Mouse (Mus musculus) limb, embryonic 15.5 days (tissue): Measurements from ENCODE around the gene Hes1. TPM values are rescaled to one million over a fixed set of nuclear protein-coding genes. Genes with fewer than 3 reads are reported as not detected.
"Not testable (repeated sequence)": the region's sequence is repeated elsewhere in the genome, so short reads cannot be mapped to it uniquely, and the experiment has no call there.

ENCODE experiments used
- ATAC-seq: fragments of 200-750 bp; cut with Nextera tagmentation; 2 replicates; pipeline ENCODE4 v1.8.0; 2017; ENCODE audit warnings: low read depth, moderate TSS enrichment; ENCODE audit not compliant: insufficient number of reproducible peaks, low FRiP score, low TSS enrichment
- H3K27ac ChIP-seq: fragments of 300-500 bp; sonication (generic); 2 replicates; pipeline ENCODE4 v1.5.1; 2015; ENCODE audit warnings: moderate library complexity, mild to moderate bottlenecking, inconsistent platforms
- H3K27me3 ChIP-seq: fragments of 300-500 bp; sonication (generic); 2 replicates; pipeline ENCODE4 v1.6.1; 2015; ENCODE audit warnings: inconsistent platforms
- H3K36me3 ChIP-seq: fragments of 300-500 bp; sonication (generic); 2 replicates; pipeline ENCODE4 v1.6.1; 2015; ENCODE audit warnings: inconsistent platforms
- H3K4me1 ChIP-seq: fragments of 300-500 bp; sonication (generic); 2 replicates; pipeline ENCODE4 v1.6.1; 2015; ENCODE audit warnings: inconsistent platforms
- H3K4me2 ChIP-seq: fragments of 300-500 bp; sonication (generic); 2 replicates; pipeline ENCODE4 v1.6.1; 2015; ENCODE audit warnings: mild to moderate bottlenecking, inconsistent platforms
- H3K4me3 ChIP-seq: fragments of 300-500 bp; sonication (generic); 2 replicates; pipeline ENCODE4 v1.5.1; 2015; ENCODE audit warnings: mild to moderate bottlenecking, inconsistent platforms
- H3K9ac ChIP-seq: fragments of 300-500 bp; sonication (generic); 2 replicates; pipeline ENCODE4 v1.6.1; 2015; ENCODE audit warnings: inconsistent platforms
- H3K9me3 ChIP-seq: fragments of 300-500 bp; sonication (generic); 2 replicates; pipeline ENCODE4 v1.6.1; 2016; ENCODE audit warnings: inconsistent platforms
- WGBS: fragments of 180-500 bp; shearing (Covaris S2); methylation state at CpG from one replicate; pipeline ENCODE4 v1.1.7; 2015; 5-methylcytosine and 5-hydroxymethylcytosine counted together
- polyA plus RNA-seq: library from polyadenylated mRNA; unstranded; fragments of >200 nt; fragmentation: Nextera tagmentation; extraction: Ambion mirVana; gene quantifications from 2 replicates; pipeline ENCODE4 v1.2.1, GENCODE M21; 2015

The Hes1 gene
- polyA plus RNA-seq, 1 experiment from 2014 or later: 60.5 TPM

DNA sequence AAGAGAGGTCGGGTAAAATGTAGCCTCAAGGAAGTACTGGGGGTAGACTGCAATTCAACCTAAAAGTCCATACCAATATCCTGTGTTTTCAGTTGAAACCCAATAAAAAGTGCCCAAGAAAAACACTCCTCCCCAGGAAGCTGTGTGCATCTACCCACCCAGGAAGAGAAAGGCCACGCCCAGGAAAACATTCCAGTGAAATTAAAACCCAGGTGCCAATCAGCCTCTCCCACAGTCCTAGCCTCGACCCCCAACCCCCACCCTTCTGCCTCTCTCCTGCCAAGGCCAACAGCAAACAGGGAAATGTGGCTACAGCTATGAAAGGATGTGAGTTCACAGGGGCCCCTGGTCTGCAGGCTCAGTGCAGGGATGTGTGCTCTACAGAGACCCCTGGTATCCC is 19.4 kb downstream of the Hes1 start:
- Histone ChIP-seq H3K9ac (no peak overlapping the region), H3K4me1 (peaks cover 10% of the 10 kb centered on the region; the same call in 1 of the 2 replicates), H3K27me3 (no peaks in the 10 kb centered on the region), H3K27ac (no peak overlapping the region), H3K4me3 (no peak overlapping the region), H3K4me2 (no peak overlapping the region), H3K9me3 (no peaks in the 10 kb centered on the region), H3K36me3 (no peaks in the 10 kb centered on the region)
- 30% methylated on average over 3 of the region's 3 CpGs for WGBS
- 0 out of 2 replicates have a peak, but pooled peaks have one; percentile 27 for ATAC-seq

- no peak for ATAC-seq
- Histone ChIP-seq H3K9ac (no peak overlapping the region), H3K36me3 (no peaks in the 10 kb centered on the region), H3K27me3 (no peaks in the 10 kb centered on the region), H3K27ac (no peak overlapping the region), H3K9me3 (no peaks in the 10 kb centered on the region), H3K4me1 (no peaks in the 10 kb centered on the region), H3K4me3 (no peak overlapping the region), H3K4me2 (no peak overlapping the region)
- 88% methylated on average over 5 of the region's 5 CpGs for WGBS
Observed at GRCm38 (mm10) chr16:30088646-30089045, 24.5 kb downstream of the Hes1 start.

DNA sequence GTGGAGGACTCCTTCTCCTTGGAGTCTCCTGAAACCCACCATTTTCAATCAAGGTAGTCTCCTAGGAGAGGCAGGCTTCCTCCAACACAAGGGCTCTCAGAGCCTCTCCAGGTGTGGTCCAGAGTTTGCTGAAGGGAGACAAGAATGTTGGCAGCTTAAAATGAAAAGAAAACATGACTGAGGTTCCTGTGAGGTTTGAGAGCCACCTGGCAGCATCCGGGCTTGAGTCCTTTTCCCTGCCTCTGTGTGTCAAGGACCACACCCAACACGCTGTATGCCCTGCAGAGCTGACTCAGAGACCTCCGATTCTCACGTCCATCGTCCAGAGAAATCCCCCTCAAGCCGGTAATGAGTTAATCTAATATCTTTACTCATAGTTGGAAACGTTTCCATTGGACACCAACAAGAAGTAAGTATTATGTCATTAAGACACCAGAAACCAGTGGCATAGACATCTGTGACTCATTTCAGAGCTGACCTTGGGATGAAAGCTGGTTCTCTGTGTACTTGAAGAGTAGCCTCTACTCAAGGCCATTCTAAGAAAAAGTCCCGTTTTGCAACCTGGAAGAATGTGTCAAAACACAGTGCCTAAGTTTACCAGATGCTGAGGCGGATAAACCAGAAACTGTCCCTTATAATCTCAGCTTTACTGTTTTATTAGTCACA is 26.1 kb downstream of the Hes1 start:
- WGBS: 59% methylated on average over 9 of the region's 9 CpGs
- no peak for ATAC-seq
- no peaks in the 10 kb centered on the region for H3K27me3 ChIP-seq

GRCm38 (mm10) chr16:30096050-30096449 is 31.9 kb downstream of the Hes1 start:
- no peak overlapping the region for H3K4me3 ChIP-seq
- no peak overlapping the region for H3K9ac ChIP-seq
- H3K9me3 ChIP-seq: no peaks in the 10 kb centered on the region
- H3K36me3 ChIP-seq: no peaks in the 10 kb centered on the region
- H3K4me2 ChIP-seq: no peak overlapping the region
- ATAC-seq: no peak
- H3K27me3 ChIP-seq: no peaks in the 10 kb centered on the region
- WGBS: 57% methylated on average over 3 of the region's 3 CpGs
- peaks cover 14% of the 10 kb centered on the region for H3K4me1 ChIP-seq
- H3K27ac ChIP-seq: no peak overlapping the region

More for the DNA sequence above, 26.1 kb downstream of the Hes1 start:
- H3K4me1 ChIP-seq: no peaks in the 10 kb centered on the region
- no peaks in the 10 kb centered on the region for H3K9me3 ChIP-seq
- no peak overlapping the region for H3K4me2 ChIP-seq
- no peaks in the 10 kb centered on the region for H3K36me3 ChIP-seq
- no peak overlapping the region for H3K9ac ChIP-seq
- H3K4me3 ChIP-seq: no peak overlapping the region
- no peak overlapping the region for H3K27ac ChIP-seq

DNA sequence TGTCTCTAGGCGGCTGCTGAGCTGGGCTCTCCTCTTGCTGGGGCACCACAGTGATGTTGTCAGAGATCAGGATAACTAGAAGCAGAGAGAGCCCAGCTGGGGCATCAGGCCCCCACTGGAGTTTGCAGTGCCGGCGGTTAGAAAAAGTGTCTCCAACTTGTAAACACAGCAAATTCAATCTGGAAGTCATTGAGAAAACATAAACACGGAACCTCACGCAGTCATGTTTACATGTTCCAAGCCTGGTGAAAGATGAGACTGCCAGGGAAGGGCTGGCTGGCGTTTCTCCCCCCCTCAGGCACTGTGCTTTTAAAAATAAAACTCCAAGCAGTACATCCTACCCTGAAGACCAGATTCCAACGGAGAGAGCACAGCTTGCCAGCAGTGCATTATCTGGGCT is 32.3 kb downstream of the Hes1 start:
- Histone ChIP-seq H3K9ac (no peak overlapping the region), H3K27ac (peak overlapping the region; percentile 59; the same call in 1 of the 2 replicates), H3K27me3 (no peaks in the 10 kb centered on the region), H3K36me3 (no peaks in the 10 kb centered on the region), H3K4me1 (peaks cover 14% of the 10 kb centered on the region), H3K4me2 (peak overlapping the region; percentile 24; the same call in 1 of the 2 replicates), H3K9me3 (no peaks in the 10 kb centered on the region), H3K4me3 (no peak overlapping the region)
- peak; percentile 24; the same call in 1 of the 2 replicates for ATAC-seq
- WGBS: 10% methylated on average over 7 of the region's 7 CpGs

DNA sequence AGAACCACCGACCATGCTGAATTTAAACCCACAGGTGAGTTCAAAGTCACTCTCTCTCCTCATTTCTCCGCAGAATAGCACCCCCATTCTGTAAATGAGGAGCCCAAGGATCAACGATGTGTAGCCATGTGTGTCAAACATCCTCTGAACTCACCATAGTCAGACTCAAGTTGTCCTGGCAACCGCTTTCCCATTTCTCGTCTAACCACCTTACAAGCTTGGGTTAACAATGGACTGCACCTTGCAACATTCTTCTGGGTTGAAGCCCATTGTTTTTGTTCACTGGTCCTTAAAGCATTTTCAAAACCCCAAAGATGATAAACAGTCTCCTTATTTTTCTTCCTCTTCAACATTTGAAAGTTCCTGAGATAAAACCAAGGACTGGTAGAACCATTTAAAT is 34.9 kb downstream of the Hes1 start:
- 84% methylated on average over 5 of the region's 5 CpGs for WGBS
- Histone ChIP-seq H3K9ac (no peak overlapping the region), H3K27me3 (no peaks in the 10 kb centered on the region), H3K4me3 (no peak overlapping the region), H3K4me2 (no peak overlapping the region), H3K27ac (no peak overlapping the region), H3K36me3 (no peaks in the 10 kb centered on the region), H3K4me1 (peaks cover 30% of the 10 kb centered on the region), H3K9me3 (no peaks in the 10 kb centered on the region)
- ATAC-seq: no peak

DNA sequence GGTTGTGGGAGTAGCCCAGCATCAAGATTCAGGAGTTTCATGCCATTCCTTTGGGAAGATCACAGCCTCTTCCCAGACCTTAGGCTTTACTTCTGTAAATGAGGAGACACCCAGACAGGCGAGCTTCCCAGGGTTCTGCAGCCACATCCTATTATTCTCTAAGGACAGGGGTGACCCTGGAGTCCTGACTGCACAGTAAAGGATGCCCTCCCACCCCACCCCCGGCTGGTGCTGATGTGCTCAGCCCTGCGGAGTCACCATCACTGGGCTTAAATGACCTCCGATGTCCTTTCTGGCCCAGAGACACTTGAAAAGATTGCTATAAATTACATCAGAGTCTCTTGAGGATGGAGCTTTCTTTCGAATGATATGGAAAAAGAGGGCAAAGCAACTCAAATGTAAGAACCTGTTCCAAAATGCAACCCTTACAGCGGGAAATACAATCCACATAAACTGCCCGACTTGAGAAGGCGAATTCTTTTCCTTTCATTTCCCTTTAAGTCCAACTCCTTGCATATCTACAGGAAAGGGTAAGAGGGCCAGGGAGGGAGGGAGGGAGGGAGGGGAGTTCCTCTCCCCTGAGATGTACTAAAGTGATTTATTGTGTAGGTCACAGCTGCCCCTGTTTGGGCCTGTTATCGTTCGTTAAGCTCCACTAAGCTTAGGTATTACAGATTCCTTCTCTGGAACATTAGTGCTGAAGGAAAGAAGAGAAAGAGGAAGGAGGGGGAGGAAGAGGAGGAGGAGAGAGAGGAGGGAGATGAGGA is 38.1 kb downstream of the Hes1 start:
- H3K4me3 ChIP-seq: no peak overlapping the region
- 13% methylated on average over 10 of the region's 10 CpGs for WGBS
- no peaks in the 10 kb centered on the region for H3K27me3 ChIP-seq
- no peak overlapping the region for H3K9ac ChIP-seq
- H3K36me3 ChIP-seq: no peaks in the 10 kb centered on the region
- ATAC-seq: no peak
- no peak overlapping the region for H3K4me2 ChIP-seq
- H3K27ac ChIP-seq: no peak overlapping the region
- H3K4me1 ChIP-seq: peaks cover 16% of the 10 kb centered on the region
- H3K9me3 ChIP-seq: no peaks in the 10 kb centered on the region

DNA sequence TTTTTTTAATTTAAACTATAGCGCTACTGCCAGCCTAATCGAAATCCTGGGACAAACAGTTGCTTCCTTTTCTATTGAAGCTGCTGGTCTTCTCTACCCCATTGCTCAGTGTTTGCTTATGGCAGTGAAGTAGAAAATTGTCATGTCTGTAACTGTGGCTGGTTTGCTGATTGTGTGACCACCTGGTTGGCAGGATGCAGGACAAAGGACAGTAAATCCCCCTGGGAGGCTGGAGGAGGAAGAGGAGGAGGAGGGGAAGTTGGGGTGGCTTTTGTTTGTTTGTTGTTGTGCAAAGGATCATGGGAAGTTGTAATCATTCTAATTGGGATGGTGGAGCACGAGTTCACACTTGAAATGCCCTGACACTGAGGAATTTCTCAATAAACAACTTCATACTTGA is 38.8 kb downstream of the Hes1 start:
- Histone ChIP-seq H3K9ac (no peak overlapping the region), H3K36me3 (no peaks in the 10 kb centered on the region), H3K27ac (no peak overlapping the region), H3K27me3 (no peaks in the 10 kb centered on the region), H3K4me1 (peaks cover 16% of the 10 kb centered on the region), H3K4me2 (no peak overlapping the region), H3K4me3 (no peak overlapping the region), H3K9me3 (no peaks in the 10 kb centered on the region)
- 11% methylated on average over 3 of the region's 3 CpGs for WGBS
- no peak for ATAC-seq

GRCm38 (mm10) chr16:30103495-30103894 is 39.3 kb downstream of the Hes1 start:
- no peaks in the 10 kb centered on the region for H3K27me3 ChIP-seq
- H3K36me3 ChIP-seq: no peaks in the 10 kb centered on the region
- 20% methylated on average over 6 of the region's 6 CpGs for WGBS
- no peak overlapping the region for H3K4me3 ChIP-seq
- ATAC-seq: no peak
- no peak overlapping the region for H3K9ac ChIP-seq
- H3K4me2 ChIP-seq: no peak overlapping the region
- H3K9me3 ChIP-seq: no peaks in the 10 kb centered on the region
- H3K4me1 ChIP-seq: peaks cover 16% of the 10 kb centered on the region
- no peak overlapping the region for H3K27ac ChIP-seq

DNA sequence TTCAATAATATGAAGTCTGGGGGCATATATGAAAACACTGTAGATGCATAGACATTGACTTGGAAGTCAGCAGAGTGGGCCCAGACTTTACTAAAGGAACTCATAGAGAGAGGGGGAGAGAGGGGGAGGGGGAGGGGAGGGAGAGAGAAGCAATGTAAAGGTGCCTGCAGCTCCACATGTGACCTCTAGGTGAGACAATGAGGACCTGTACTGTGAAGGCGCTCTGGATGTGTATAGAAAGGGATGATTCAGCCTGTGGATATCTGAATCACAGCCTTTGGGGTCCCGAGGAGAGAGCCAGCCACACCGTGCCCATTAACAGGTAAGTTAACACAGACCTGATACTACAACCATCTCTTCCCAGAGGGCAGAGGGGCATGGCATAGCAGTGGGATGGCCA is 40.2 kb downstream of the Hes1 start:
- Histone ChIP-seq H3K9me3 (no peaks in the 10 kb centered on the region), H3K36me3 (no peaks in the 10 kb centered on the region), H3K4me1 (peaks cover 16% of the 10 kb centered on the region), H3K9ac (no peak overlapping the region), H3K4me3 (no peak overlapping the region), H3K27ac (no peak overlapping the region), H3K27me3 (no peaks in the 10 kb centered on the region), H3K4me2 (no peak overlapping the region)
- ATAC-seq: no peak
- 88% methylated on average over 3 of the region's 3 CpGs for WGBS

GRCm38 (mm10) chr16:30105476-30105875 is 41.3 kb downstream of the Hes1 start:
- H3K27me3 ChIP-seq: no peaks in the 10 kb centered on the region
- H3K27ac ChIP-seq: no peak overlapping the region
- H3K4me3 ChIP-seq: no peak overlapping the region
- H3K9ac ChIP-seq: no peak overlapping the region
- WGBS: 85% methylated on average over 7 of the region's 7 CpGs
- H3K9me3 ChIP-seq: 0 out of 2 replicates have a peak, but pooled peaks cover 1% of the 10 kb centered on the region
- H3K4me1 ChIP-seq: peaks cover 16% of the 10 kb centered on the region
- H3K4me2 ChIP-seq: no peak overlapping the region
- ATAC-seq: no peak
- no peaks in the 10 kb centered on the region for H3K36me3 ChIP-seq

DNA sequence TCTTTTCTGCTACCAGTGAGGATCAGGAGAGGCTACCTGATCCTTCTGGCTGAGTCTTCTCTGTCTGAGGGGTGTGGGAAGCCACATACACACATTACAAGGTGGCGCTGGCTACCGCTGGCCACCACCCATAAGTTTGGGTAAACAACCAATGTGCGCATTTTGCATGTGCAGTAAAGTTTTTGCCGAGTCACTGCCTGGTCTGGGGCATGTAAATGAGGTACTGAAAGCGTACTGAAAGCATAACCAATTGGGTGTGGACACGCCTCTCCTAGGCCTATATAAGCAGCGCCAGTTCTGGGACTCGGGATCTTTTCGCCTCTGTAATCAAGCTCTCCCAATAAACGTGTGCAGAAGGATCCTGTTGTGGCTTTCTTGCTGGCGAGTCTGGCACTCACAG is 44.0 kb downstream of the Hes1 start:
- H3K27me3 ChIP-seq, H3K4me1 ChIP-seq, H3K4me2 ChIP-seq, H3K9me3 ChIP-seq, H3K4me3 ChIP-seq, H3K27ac ChIP-seq, ATAC-seq, H3K36me3 ChIP-seq, H3K9ac ChIP-seq: not testable (repeated sequence)
- 83% methylated on average over 11 of the region's 11 CpGs for WGBS
